Mouse (Mus musculus) E14TG2a.4 (cell line): ENCODE results near the gene Gm11596.

Experiments
- CTCF ChIP-seq: conservative IDR thresholded peaks from 2 replicates; pipeline ENCODE4 v1.5.1; 2014; ENCODE audit warnings: low read length
- POU5F1 ChIP-seq: IDR thresholded peaks from 2 replicates; pipeline ENCODE4 v1.6.1; 2014; ENCODE audit warnings: low read length, borderline replicate concordance

DNA sequence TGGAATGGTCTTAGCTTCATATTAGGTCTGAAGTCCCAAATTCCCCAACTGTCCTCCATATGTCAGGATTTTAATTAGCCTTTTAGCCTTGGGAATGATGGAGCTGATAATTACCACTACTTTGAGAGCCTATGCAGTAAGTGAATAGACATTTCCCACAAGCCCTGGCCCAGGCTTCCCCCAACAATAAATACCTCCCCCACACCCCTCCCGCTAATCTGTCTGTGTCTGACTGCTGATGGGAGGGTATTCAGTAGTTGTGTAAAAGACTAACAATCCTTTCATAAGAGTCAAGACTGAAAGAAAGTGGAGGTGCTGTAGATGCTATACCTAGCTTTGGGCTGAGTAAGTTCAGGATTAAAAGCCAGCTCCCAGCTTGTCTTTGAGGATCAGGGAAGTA, 48.9 kb upstream of the Gm11596 start:
- TF ChIP-seq CTCF: no peak
- TF ChIP-seq POU5F1: no peak
